Mouse (Mus musculus): ENCODE results near the gene Tmem179b. TPM values are rescaled to one million over a fixed set of nuclear protein-coding genes. Genes with fewer than 3 reads are reported as not detected.

Gene Tmem179b
- 29.7 and 30.8 TPM in 2 replicates for polyA plus RNA-seq (2012; rRNA removed)

GRCm38 (mm10) chr19:8774086-8774835 lies at the start of gene Tmem179b:
Gene Tmem179b, minus strand, starts transcription at chr19:8774467.
- no peaks in the 10 kb centered on the region for H3K27me3 ChIP-seq (ENCODE audit: control insufficient read depth, insufficient read depth, low read length)
- H3K27ac ChIP-seq (ENCODE audit: control insufficient read depth, insufficient read depth, low read depth, low read length), result peak within 1 kb of the TSS; percentile 98
- peaks cover 6% of the 10 kb centered on the region for H3K4me1 ChIP-seq (ENCODE audit: control insufficient read depth, insufficient read depth, low read length)
- peak; percentile 94 for TF ChIP-seq POLR2A (IDR thresholded peaks at IDR 0.05; ENCODE audit: control insufficient read depth, low read depth, low read length)
- TF ChIP-seq CTCF (IDR thresholded peaks at IDR 0.05; ENCODE audit: control insufficient read depth, insufficient read depth, insufficient replicate concordance, low read depth, low read length), result no peak
- H3K4me3 ChIP-seq (ENCODE audit: control insufficient read depth, low read depth, low read length), result peak within 1 kb of the TSS; percentile 89
- H3K36me3 ChIP-seq (ENCODE audit: control insufficient read depth, insufficient read depth, low read length), result no peaks in the 10 kb centered on the region

- H3K4me3 ChIP-seq (ENCODE audit: control insufficient read depth, low read depth, low read length), result peak overlapping the region; percentile 20; the same call in 1 of the 2 replicates
- H3K27ac ChIP-seq (ENCODE audit: control insufficient read depth, insufficient read depth, low read depth, low read length), result no peak overlapping the region
- no peaks in the 10 kb centered on the region for H3K27me3 ChIP-seq (ENCODE audit: control insufficient read depth, insufficient read depth, low read length)
- no peak for TF ChIP-seq POLR2A (IDR thresholded peaks at IDR 0.05; ENCODE audit: control insufficient read depth, low read depth, low read length)
- TF ChIP-seq CTCF (IDR thresholded peaks at IDR 0.05; ENCODE audit: control insufficient read depth, insufficient read depth, insufficient replicate concordance, low read depth, low read length), result no peak
- peaks cover 7% of the 10 kb centered on the region for H3K4me1 ChIP-seq (ENCODE audit: control insufficient read depth, insufficient read depth, low read length)
- peaks cover 8% of the 10 kb centered on the region for H3K36me3 ChIP-seq (ENCODE audit: control insufficient read depth, insufficient read depth, low read length)
Measured at GRCm38 (mm10) chr19:8822696-8823095, 48.4 kb upstream of the Tmem179b start.

- peak overlapping the region; percentile 96 for H3K27ac ChIP-seq (ENCODE audit: control insufficient read depth, insufficient read depth, low read depth, low read length)
- H3K27me3 ChIP-seq (ENCODE audit: control insufficient read depth, insufficient read depth, low read length), result no peaks in the 10 kb centered on the region
- peaks cover 9% of the 10 kb centered on the region for H3K36me3 ChIP-seq (ENCODE audit: control insufficient read depth, insufficient read depth, low read length)
Measured at GRCm38 (mm10) chr19:8821146-8821545, 46.9 kb upstream of the Tmem179b start.

GRCm38 (mm10) chr19:8820424-8820956 lies 46.2 kb upstream of the Tmem179b start:
- peak overlapping the region; percentile 90 for H3K4me3 ChIP-seq (ENCODE audit: control insufficient read depth, low read depth, low read length)
- peak overlapping the region; percentile 96 for H3K27ac ChIP-seq (ENCODE audit: control insufficient read depth, insufficient read depth, low read depth, low read length)
- peaks cover 7% of the 10 kb centered on the region for H3K4me1 ChIP-seq (ENCODE audit: control insufficient read depth, insufficient read depth, low read length)
- TF ChIP-seq CTCF (IDR thresholded peaks at IDR 0.05; ENCODE audit: control insufficient read depth, insufficient read depth, insufficient replicate concordance, low read depth, low read length) (no peak), POLR2A (IDR thresholded peaks at IDR 0.05; ENCODE audit: control insufficient read depth, low read depth, low read length) (no peak)
- peaks cover 9% of the 10 kb centered on the region for H3K36me3 ChIP-seq (ENCODE audit: control insufficient read depth, insufficient read depth, low read length)
- H3K27me3 ChIP-seq (ENCODE audit: control insufficient read depth, insufficient read depth, low read length), result no peaks in the 10 kb centered on the region

More at GRCm38 (mm10) chr19:8821146-8821545, 46.9 kb upstream of the Tmem179b start:
- Histone ChIP-seq H3K4me3 (ENCODE audit: control insufficient read depth, low read depth, low read length) (peak overlapping the region; percentile 90), H3K4me1 (ENCODE audit: control insufficient read depth, insufficient read depth, low read length) (peaks cover 7% of the 10 kb centered on the region)
- TF ChIP-seq POLR2A (IDR thresholded peaks at IDR 0.05; ENCODE audit: control insufficient read depth, low read depth, low read length), result no peak
- no peak for TF ChIP-seq CTCF (IDR thresholded peaks at IDR 0.05; ENCODE audit: control insufficient read depth, insufficient read depth, insufficient replicate concordance, low read depth, low read length)

- Histone ChIP-seq H3K4me1 (ENCODE audit: control insufficient read depth, insufficient read depth, low read length) (peaks cover 7% of the 10 kb centered on the region), H3K4me3 (ENCODE audit: control insufficient read depth, low read depth, low read length) (peak within 1 kb of the TSS; percentile 90), H3K36me3 (ENCODE audit: control insufficient read depth, insufficient read depth, low read length) (peaks cover 7% of the 10 kb centered on the region), H3K27me3 (ENCODE audit: control insufficient read depth, insufficient read depth, low read length) (no peaks in the 10 kb centered on the region), H3K27ac (ENCODE audit: control insufficient read depth, insufficient read depth, low read depth, low read length) (peak within 1 kb of the TSS; percentile 96)
- TF ChIP-seq POLR2A (IDR thresholded peaks at IDR 0.05; ENCODE audit: control insufficient read depth, low read depth, low read length), result peak; percentile 98
- TF ChIP-seq CTCF (IDR thresholded peaks at IDR 0.05; ENCODE audit: control insufficient read depth, insufficient read depth, insufficient replicate concordance, low read depth, low read length), result no peak
Measured at GRCm38 (mm10) chr19:8819596-8820423, 45.5 kb upstream of the Tmem179b start, which contains the start of gene Hnrnpul2. Gene Hnrnpul2, plus strand, starts transcription at chr19:8820010.

GRCm38 (mm10) chr19:8818801-8819595 lies 44.7 kb upstream of the Tmem179b start, which contains the start of gene Ttc9c:
Gene Ttc9c, minus strand, starts transcription at chr19:8819333.
- Histone ChIP-seq H3K36me3 (ENCODE audit: control insufficient read depth, insufficient read depth, low read length) (peaks cover 5% of the 10 kb centered on the region), H3K4me3 (ENCODE audit: control insufficient read depth, low read depth, low read length) (peak within 1 kb of the TSS; percentile 90), H3K27me3 (ENCODE audit: control insufficient read depth, insufficient read depth, low read length) (no peaks in the 10 kb centered on the region), H3K4me1 (ENCODE audit: control insufficient read depth, insufficient read depth, low read length) (peaks cover 7% of the 10 kb centered on the region), H3K27ac (ENCODE audit: control insufficient read depth, insufficient read depth, low read depth, low read length) (peak within 1 kb of the TSS; percentile 96)
- TF ChIP-seq POLR2A (IDR thresholded peaks at IDR 0.05; ENCODE audit: control insufficient read depth, low read depth, low read length), result peak; percentile 94
- no peak for TF ChIP-seq CTCF (IDR thresholded peaks at IDR 0.05; ENCODE audit: control insufficient read depth, insufficient read depth, insufficient replicate concordance, low read depth, low read length)

Data from testis, adult 2 months (tissue).